Mouse (Mus musculus) naive thymus-derived CD4-positive, alpha-beta T cell, adult 2 months (primary cell): ENCODE data around the gene Asl.
A peak's percentile ranks its signal among the peaks of the same experiment; 100 is the strongest.

Experiments used
- DNase-seq: peaks from one replicate; pipeline ENCODE4 v3.0.0-alpha.2; 2011; ENCODE audit warnings: low read depth

Gene Asl

DNA sequence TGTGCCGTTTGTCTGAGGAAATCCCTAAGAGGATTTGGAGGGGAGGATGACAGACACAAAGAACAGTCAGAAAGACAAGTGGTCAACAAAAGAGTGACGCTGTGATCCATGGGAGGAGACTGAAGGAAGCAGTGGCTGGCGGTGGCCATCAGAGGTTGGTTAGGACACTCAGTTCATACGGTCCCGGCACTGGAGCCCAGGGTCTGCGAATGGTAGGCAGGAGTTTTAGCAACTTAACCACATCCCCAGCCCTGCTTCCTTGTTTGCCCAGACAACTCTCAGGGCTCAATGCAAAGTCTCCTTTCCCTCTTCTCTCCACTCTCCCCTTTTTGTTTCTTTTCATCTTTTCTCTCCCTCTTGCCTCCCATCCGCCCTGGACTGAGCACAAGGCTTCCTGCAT lies 17.1 kb upstream of the Asl start:
- no peak for DNase-seq

- DNase-seq, result no peak
These were observed 15.2 kb upstream of the Asl start for GRCm38 (mm10) chr5:130044201-130044695.

DNA sequence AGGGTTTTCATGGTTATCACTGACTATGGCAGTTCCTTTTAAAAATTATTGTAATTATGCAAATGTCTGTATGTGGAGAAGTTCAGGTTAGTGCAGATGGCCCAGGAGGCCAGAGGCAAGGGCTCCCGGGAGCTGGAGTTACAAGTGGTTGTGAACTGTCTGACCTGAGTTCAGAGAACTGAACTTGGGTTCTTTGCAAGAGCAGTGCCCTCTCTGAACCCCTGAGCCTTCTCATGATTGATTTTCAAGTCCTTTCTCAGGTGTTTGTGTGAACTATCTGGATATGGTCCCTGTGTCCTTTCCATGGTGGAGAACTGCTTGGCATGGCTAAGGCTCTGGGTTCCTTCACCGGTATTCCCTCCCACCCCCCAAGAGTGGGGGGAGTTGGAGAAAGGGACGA lies 14.7 kb upstream of the Asl start:
- no peak for DNase-seq

GRCm38 (mm10) chr5:130041262-130041661 lies 12.2 kb upstream of the Asl start:
- no peak for DNase-seq

DNA sequence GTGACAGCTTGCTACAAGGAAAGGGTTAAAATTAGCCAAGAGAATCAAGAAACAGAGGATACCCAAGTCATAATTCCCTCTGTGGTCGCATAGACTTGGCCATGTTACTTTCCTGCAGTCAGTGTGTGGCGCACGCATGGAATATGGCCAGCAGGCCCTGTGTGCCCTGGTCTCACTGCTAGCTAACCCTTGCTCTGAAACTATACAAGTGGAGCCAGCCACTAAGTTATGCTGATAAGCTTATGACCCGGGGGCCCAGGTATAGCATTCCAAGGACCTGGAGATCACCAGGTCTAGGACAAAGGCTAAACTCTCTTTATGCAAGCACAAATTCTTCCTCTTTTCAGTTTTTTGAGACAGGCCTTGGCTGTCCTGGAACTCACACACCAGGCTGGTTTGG lies 11.8 kb upstream of the Asl start:
- DNase-seq, result no peak

GRCm38 (mm10) chr5:130037752-130038455 lies 8.9 kb upstream of the Asl start:
- peak; percentile 70 for DNase-seq

DNA sequence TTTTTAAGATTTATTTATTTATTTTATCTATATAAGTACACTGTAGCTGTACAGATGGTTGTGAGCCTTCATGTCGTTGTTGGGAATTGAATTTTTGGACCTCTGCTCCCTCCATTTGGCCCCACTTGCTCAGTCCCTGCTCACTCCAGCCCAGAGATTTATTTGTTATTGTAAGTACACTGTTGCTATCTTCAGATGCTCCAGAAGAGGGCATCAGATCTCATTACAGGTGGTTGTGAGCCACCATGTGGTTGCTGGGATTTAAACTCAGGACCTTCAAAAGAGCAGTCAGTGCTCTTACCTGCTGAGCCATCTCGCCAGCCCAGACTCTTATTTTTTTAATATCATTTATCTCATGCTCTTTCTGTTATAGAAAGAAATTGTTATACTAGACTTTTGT lies 7.3 kb upstream of the Asl start:
- DNase-seq, result peak; percentile 40

- DNase-seq, result no peak
These were observed 4.8 kb upstream of the Asl start for GRCm38 (mm10) chr5:130033869-130034268.

DNA sequence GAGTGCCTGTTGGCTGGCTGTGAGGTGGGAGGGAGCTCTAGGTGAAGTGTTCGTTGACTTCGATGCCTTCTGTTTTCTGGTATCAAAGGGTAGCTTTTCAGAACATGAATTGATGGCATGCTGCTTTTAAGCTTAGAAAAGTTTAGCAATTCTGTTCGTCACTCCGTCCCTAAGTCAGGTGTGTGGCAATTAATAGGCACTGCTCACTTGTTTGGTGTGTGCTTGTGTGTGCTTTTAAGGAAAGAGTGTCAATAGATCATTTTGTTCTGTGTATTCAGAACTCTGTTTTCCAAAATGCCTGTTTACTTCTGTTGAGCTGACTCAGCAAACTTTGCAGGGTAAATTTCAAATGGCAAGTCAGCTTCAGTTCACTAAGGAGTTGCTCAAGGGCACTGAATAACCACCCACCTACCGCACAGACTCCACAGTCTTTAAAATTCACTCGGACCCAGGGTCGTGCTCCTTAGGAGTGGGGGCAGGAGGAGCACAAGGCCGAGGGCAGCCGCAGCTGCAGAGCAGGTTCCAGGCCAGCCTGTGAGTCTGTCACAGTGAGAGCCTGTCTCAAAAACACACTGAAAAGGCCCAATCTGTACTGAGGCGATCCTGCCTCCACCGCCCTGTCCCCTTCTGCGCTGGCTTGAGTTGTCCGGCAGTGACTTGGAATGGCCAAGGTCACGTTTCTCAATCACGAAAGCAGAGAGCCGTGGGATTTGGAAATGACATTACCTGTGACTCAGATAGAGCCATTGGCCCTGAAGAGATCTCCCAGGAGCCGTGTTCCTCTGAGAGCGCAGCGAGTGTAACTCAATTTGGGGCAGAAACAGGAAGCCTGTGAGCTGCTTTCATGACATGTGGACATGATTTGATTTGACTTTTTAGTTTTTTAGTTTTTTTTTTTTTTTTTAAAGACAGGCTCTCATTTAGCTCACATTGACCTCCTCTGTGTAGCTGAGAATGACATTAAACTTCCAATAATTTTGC lies 2.7 kb upstream of the Asl start:
- DNase-seq, result no peak

DNA sequence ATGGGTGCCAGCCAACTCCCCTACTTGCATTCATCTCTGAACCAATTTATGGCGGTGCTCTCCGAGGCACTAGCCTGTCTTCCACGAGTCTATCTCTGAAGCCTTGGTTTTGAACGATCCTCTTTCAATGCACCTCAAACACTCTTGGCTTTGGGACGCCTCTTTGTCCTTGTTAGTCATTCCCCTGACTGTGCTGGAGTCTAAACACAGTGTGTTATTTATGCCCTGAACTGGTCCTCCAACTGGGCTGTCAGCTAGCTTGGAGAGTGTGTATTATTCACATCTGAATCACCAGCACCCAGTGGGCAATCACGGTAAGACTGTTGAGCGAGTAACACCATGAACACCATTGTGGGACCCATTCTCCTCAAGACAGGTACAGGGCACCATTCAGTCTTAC lies 1.4 kb downstream of the Asl start:
- DNase-seq, result no peak

DNA sequence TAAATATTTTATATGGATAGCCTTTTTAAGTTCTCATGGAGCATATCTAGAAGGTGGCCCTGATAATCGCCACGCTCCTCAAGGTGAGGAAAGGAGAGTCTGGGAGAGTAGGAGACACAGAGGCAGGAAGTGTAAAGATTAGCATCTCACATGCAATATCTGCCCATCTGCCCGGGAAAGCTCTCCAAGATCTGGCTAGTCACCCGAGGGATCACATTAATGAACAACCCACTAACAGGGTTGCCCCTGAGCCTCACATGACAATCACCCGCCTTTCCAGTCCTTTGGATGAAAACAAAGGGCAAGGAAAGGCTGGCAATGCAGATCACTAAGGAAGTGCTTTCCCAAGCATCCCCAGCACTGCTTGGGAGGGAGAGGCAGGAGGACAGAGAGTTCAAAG lies 1.9 kb downstream of the Asl start:
- no peak for DNase-seq

DNA sequence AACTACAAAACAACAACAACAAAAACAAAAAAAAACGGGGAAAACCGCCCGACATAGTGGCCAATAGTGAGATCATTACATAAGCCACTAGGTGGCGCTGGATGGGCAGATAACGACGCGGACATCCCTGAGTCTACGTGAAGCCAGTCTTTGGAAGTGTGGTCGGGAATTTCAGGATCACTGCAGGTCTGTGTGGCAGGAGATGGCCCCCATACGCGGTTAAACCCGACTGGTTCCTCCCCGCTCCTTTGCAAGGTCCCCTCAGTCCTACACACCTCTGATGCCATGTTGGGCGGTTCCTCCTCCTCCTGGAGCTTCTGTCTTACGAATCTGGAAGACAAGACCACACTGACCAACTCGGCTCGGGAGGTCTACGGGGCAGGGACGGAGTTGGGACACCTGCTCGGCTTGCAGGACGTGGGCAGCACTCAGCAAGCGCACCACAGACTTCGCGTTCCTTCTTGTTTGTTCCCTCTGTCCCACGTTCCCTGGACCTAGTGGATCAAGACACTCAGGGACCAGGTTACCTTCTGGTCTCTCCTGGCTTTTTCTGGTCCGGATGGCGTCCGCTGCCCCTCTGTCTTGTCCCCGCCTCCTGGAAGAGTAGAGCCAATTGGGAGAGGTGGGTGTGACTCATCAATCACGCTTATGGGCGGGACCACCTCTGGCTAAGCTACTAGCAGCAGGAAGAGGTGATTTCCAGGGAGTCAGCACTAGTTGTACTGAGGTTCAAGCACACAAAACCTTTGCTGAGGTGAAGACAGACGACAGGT lies 5.1 kb downstream of the Asl start:
- peak; percentile 88 for DNase-seq

DNA sequence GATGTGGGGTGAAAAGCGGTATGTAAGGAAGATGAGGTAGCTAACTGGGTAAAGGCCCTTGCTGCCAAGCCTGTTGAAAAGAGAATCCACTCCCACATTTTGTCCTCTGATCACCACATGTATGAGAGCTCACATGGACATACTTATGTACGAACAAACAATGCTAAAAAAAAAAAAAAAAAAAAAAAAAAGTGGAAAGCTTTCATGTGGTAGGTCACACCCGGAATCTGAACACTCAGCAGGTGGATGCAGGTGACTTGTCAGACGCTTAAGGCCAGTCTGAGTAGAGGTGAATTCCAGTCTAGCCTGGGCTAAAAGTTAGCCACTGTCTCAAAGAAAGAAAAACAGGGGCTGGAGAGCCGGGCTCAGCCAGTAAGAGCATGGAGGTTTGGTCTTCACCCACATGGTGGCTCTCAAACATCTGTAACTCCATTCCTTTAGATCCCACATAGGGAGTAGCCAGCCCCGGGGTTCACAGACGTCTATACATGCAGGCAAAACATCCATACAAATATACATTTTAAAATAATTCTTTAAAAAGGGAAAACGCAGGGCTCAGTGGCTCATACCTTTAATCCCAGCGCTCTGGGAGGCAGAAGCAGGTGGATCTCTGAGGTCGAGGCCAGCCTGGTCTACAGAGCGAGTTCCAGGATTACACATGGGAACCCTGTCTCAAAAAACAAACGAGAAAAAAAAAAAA lies 5.8 kb downstream of the Asl start:
- DNase-seq, result no peak

- DNase-seq, result no peak
These were observed 6.7 kb downstream of the Asl start for GRCm38 (mm10) chr5:130022366-130022765.

- DNase-seq, result no peak
These were observed 7.6 kb downstream of the Asl start for GRCm38 (mm10) chr5:130021361-130021966.

- DNase-seq, result no peak
These were observed 9.6 kb downstream of the Asl start for GRCm38 (mm10) chr5:130019461-130019860.

DNA sequence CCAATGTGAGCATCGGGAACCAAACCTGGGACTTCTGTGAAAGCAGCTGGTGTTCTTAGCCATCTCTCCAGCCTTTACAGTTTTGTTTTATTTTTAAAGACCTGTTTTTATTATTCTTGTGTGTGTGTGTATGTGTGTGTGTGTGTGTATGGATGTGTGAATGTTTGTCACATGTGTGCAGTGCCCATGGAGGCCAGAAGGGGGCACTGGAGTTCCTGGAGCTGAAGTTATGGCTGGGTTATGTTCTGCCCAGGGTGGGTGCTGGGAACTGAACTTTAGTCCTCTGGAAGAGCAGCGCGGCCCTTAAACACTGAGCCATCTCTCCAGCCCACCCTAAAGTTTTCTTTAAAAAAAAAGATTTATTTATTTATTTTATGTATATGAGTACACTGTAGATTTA lies 13.9 kb downstream of the Asl start:
- no peak for DNase-seq

GRCm38 (mm10) chr5:130010961-130011360 lies 18.1 kb downstream of the Asl start:
- DNase-seq, result peak; percentile 37

DNA sequence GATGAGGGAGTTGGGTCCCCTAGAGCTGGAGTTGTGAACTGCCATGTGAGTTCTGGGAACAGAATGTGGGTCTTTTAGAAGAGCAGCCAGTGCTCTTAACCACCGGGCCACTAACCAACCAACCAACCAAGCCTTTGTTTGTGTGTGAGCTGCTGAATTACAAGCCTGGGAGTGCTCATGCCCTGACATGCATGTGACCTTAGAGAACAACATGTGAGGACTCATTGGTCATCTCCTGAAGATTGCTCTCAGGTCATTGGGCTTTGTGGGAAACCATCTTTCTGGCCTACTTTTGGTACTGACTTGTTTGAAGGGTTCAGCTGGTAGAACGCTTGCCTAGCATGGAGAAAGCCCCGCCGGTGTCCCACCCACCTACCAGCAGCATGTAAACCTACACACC lies 19.3 kb downstream of the Asl start:
- no peak for DNase-seq

DNA sequence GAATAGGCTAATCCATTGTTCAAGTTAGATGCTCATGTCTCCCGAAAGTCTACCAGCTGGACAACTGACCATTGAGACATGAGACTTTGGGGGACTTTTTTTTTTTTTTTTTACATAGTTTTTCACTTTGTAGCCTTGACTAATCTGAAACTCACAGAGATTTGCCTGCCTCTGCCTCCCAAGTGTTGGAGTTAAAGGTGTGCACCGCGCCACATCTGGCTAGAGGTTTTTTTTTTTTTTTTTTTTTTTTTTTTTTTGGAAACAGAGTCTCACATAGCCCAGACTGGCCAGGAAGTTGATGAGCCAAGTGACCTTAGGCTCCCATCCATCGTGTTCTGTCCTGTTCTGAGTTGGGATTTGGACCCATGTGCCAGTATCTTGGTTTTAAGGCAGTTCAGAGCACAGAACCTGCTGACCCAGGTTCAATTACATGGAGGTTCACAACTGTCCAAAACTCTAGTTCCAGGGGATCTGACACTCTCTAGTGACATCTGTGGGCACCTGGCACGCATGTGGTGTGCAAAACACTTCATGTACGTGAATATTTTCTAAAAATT lies 20.9 kb downstream of the Asl start:
- no peak for DNase-seq

DNA sequence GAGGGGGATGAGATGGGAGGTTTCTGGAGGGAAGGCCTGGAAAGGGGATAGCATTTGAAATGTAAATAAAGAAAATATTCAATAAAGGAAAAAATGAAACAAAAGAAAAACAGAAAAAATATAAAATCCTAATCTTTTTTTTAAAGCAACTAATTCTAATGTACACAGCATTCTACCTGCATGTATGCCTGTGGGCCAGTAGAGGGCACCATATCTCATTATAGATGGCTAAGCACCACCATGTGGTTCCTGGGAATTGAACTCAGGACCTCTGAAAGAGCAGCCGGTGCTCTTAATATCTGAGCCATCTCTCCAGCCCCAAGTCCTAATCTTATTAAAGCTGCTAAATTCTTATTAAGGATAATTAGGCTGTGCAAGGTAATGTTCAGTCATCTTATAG lies 21.7 kb downstream of the Asl start:
- peak; percentile 60 for DNase-seq
